Mouse (Mus musculus): ENCODE results near the gene Grb2. TPM values are rescaled to one million over a fixed set of nuclear protein-coding genes. Genes with fewer than 3 reads are reported as not detected.

Grb2 gene
- polyA plus RNA-seq, 1 experiment from 2014 or later = 76.0 TPM

DNA sequence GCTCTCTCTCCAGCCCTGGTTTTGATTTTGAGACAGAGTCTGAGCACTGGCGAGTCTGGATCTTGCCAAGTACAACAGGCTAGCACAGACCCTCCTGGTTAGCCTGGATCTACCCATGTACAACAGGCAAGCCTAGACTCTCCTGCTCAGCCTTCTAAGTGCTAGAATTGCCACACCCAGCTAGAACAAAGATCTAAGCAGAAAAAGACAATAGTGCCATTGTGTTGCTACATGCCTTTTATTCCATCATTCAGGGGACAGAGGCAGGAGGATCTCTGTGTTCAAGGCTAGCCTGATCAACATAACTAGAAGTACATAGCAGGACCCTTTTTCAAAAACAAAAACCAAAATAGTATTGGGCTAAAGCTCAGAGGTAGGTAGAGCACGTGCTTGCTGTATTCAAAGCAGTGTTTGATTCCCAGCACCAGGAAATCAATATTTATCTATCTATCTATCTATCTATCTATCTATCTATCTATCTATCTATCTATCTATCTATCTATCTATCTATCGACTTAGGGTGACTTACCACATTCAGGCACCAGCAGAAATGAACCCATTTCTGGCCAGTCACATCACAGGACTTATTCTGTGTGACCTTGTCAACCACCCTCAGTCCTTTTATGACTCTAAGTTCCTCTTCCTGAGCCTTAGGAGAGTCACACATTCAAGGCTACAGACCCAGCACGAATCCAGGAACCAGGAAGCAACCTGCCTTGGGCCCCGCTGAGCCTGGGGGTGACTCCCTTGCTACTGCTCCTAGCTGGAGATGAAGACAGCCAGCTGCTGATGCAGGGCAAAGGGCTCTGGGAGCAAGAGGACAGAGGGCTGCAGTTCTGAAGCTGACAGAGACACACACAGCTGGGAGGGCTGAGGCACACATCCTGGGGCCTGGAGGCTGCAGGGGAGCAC lies 69.6 kb downstream of the Grb2 start:
- Histone ChIP-seq H3K27ac (replicated peaks) (no peak overlapping the region), H3K4me1 (peaks cover 8% of the 10 kb centered on the region), H3K4me3 (no peak overlapping the region), H3K27me3 (replicated peaks; ENCODE audit: low read depth, poor library complexity, severe bottlenecking) (no peaks in the 10 kb centered on the region), H3K9me3 (no peaks in the 10 kb centered on the region), H3K36me3 (replicated peaks) (peaks cover 11% of the 10 kb centered on the region)
- 80% methylated on average over 5 of the region's 5 CpGs for WGBS
- no peak for DNase-seq (ENCODE audit: low spot score)

DNA sequence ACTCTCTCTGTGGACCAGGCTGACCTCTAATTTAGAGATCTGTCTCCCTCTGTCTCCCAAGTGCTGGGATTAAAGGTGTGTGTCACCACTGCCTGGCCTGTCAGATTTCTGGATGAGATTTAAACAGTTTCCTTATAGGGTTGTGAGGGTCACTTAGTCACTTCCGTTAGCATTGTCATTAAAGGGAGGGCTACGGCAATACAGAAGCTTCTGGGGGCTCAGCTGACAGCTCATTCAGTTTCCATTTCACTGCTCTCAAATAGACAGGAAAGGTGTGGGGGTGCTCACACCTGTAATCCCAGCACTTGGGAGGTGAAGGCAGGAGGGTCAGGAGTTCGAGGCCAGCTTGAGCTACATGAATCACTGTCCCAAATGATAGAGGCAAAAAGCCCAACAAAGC lies 71.4 kb downstream of the Grb2 start:
- WGBS = 82% methylated on average over 3 of the region's 3 CpGs

DNA sequence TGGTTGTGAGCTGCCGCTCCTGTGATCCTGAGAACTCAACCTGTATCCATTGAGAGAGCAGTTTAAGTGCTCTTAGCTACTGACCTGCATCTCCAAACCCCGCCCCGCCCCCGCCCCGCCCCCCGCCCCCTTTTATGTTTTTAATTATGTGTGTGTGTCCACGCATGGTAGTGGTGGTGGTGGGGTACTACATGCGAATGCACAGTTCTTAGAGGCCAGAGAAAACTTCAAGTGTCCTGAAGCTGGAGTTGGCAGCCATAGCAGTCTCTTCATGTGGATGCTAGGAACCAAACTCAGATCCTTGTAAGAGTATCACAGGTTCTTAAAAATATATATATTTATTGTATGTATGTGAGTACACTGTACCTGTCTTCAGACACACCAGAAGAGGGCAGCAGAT lies 72.9 kb downstream of the Grb2 start:
- 72% methylated on average over 8 of the region's 8 CpGs for WGBS
- no peak overlapping the region for H3K27ac ChIP-seq (replicated peaks)

More for the DNA sequence above, 71.4 kb downstream of the Grb2 start:
- Histone ChIP-seq H3K27me3 (replicated peaks; ENCODE audit: low read depth, poor library complexity, severe bottlenecking) (no peaks in the 10 kb centered on the region), H3K9me3 (no peaks in the 10 kb centered on the region), H3K36me3 (replicated peaks) (no peaks in the 10 kb centered on the region), H3K27ac (replicated peaks) (no peak overlapping the region), H3K4me3 (no peak overlapping the region), H3K4me1 (peaks cover 8% of the 10 kb centered on the region)
- no peak for DNase-seq (ENCODE audit: low spot score)

DNA sequence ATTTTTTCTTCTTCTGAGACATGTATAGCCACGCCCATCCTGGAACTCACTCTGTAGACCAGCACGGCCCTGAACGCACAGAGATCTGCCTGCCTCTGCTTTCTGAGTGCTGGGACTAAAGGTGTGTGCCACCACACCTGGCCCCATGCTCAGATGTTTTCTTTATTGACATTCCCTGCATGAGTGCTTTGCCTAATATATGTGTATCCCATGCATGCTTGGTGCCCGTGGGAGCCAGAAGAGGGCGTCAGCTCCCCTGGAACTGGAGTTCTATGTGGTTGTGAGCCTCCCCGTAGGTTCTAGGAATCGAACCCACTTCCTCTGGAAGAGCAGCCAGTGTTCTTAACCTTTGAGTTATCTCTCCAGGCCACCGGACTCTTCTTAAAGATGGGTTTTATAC lies 73.4 kb downstream of the Grb2 start:
- no peaks in the 10 kb centered on the region for H3K36me3 ChIP-seq (replicated peaks)
- DNase-seq (ENCODE audit: low spot score) = no peak
- no peaks in the 10 kb centered on the region for H3K9me3 ChIP-seq
- WGBS = 89% methylated on average over 8 of the region's 8 CpGs
- H3K4me3 ChIP-seq = no peak overlapping the region
- no peaks in the 10 kb centered on the region for H3K27me3 ChIP-seq (replicated peaks; ENCODE audit: low read depth, poor library complexity, severe bottlenecking)
- no peak overlapping the region for H3K27ac ChIP-seq (replicated peaks)
- H3K4me1 ChIP-seq = no peaks in the 10 kb centered on the region

More for the DNA sequence above, 72.9 kb downstream of the Grb2 start:
- Histone ChIP-seq H3K27me3 (replicated peaks; ENCODE audit: low read depth, poor library complexity, severe bottlenecking) (no peaks in the 10 kb centered on the region), H3K4me3 (no peak overlapping the region), H3K36me3 (replicated peaks) (no peaks in the 10 kb centered on the region), H3K9me3 (no peaks in the 10 kb centered on the region), H3K4me1 (no peaks in the 10 kb centered on the region)
- no peak for DNase-seq (ENCODE audit: low spot score)

DNA sequence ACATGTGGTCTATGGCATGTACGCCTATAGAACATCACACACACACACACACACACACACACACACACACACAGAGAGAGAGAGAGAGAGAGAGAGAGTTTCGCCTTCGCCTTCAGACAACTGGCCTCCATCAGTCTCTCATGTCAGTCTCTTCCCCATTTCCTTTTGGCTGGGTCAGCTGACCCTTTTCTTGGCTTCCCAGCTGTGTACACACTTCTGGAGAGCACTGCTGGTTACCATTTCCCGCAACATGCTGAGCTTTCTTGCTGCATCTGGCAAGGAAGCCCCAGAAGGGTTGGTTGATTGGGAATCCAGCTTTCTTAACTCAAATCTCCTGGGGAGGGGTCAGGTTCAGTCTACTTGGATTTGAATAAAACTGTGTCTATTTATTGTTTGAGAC lies 74.3 kb downstream of the Grb2 start:
- H3K4me1 ChIP-seq = no peaks in the 10 kb centered on the region
- H3K27me3 ChIP-seq (replicated peaks; ENCODE audit: low read depth, poor library complexity, severe bottlenecking) = no peaks in the 10 kb centered on the region
- no peak overlapping the region for H3K4me3 ChIP-seq
- H3K27ac ChIP-seq (replicated peaks) = no peak overlapping the region
- no peak for DNase-seq (ENCODE audit: low spot score)
- WGBS = 71% methylated on average over 4 of the region's 4 CpGs
- no peaks in the 10 kb centered on the region for H3K9me3 ChIP-seq
- no peaks in the 10 kb centered on the region for H3K36me3 ChIP-seq (replicated peaks)

DNA sequence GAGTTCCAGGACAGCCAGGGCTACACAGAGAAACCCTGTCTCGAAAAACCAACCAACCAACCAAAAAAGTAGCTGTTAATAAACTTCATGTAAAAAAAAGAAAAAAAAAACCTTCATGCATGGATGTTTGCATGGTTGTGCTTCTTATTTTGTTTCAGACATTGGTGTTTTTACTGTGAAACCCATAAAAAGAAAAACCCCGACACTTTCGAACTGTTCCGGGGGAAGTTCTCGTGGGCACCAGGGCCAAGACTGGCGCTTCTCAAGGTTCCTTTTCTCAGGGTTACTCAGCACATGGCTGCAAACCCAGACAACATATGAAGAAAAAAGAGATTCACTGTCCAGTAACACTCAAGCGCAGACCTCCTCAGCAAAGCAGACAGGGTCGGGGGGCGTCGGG lies 75.5 kb downstream of the Grb2 start:
- 91% methylated on average over 10 of the region's 10 CpGs for WGBS
- no peaks in the 10 kb centered on the region for H3K27me3 ChIP-seq (replicated peaks; ENCODE audit: low read depth, poor library complexity, severe bottlenecking)
- no peaks in the 10 kb centered on the region for H3K36me3 ChIP-seq (replicated peaks)

DNA sequence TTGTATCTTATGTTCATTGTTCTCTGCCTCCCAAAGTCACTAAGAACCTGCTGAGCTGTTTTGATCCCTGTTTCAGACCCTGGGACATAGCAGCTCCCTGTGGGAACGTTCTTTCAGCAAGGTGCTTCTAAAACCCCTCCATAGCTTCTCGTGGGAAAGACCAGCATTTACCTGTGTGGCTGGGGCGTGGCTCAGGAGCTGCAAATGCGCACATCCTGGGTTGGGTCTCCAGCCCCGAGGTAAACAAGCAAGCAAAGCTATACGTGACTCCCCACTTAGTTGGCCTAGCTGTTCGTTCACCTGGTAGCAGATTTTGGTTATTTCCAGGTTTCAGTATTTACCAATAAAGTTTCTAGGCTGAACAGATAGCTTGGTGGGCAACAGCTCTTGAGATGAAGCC lies 76.2 kb downstream of the Grb2 start:
- no peak overlapping the region for H3K27ac ChIP-seq (replicated peaks)
- 79% methylated on average over 7 of the region's 7 CpGs for WGBS
- no peaks in the 10 kb centered on the region for H3K27me3 ChIP-seq (replicated peaks; ENCODE audit: low read depth, poor library complexity, severe bottlenecking)
- H3K4me1 ChIP-seq = peaks cover 9% of the 10 kb centered on the region
- no peak overlapping the region for H3K4me3 ChIP-seq
- no peak for DNase-seq (ENCODE audit: low spot score)
- H3K36me3 ChIP-seq (replicated peaks) = no peaks in the 10 kb centered on the region
- H3K9me3 ChIP-seq = no peaks in the 10 kb centered on the region

More for the DNA sequence above, 75.5 kb downstream of the Grb2 start:
- Histone ChIP-seq H3K9me3 (no peaks in the 10 kb centered on the region), H3K27ac (replicated peaks) (no peak overlapping the region), H3K4me3 (no peak overlapping the region), H3K4me1 (peaks cover 4% of the 10 kb centered on the region; the same call in 1 of the 2 replicates)
- no peak for DNase-seq (ENCODE audit: low spot score)

DNA sequence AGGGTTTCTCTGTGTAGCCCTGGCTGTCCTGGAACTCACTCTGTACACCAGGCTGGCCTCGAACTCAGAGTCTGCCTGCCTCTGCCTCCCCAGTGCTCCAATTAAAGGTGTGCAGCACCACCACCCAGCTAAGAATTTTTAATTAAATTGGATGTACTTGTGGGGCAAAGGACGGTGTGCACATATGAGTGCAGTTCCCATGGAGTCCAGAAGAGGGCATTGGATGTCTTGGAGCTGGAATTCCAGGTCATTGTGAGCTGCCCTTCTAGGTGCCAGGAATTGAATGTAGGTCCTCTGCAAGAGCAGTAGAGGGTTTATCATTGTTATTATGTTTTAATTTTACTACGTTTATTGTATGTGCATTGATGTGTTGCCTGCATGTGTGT lies 76.9 kb downstream of the Grb2 start:
- WGBS = 15% methylated on average over 3 of the region's 3 CpGs
- no peaks in the 10 kb centered on the region for H3K9me3 ChIP-seq
- peak; percentile 40 for DNase-seq (ENCODE audit: low spot score)
- no peaks in the 10 kb centered on the region for H3K36me3 ChIP-seq (replicated peaks)
- no peaks in the 10 kb centered on the region for H3K27me3 ChIP-seq (replicated peaks; ENCODE audit: low read depth, poor library complexity, severe bottlenecking)
- H3K4me1 ChIP-seq = peaks cover 15% of the 10 kb centered on the region
- H3K4me3 ChIP-seq = no peak overlapping the region; the same call in 1 of the 2 replicates
- no peak overlapping the region for H3K27ac ChIP-seq (replicated peaks)

DNA sequence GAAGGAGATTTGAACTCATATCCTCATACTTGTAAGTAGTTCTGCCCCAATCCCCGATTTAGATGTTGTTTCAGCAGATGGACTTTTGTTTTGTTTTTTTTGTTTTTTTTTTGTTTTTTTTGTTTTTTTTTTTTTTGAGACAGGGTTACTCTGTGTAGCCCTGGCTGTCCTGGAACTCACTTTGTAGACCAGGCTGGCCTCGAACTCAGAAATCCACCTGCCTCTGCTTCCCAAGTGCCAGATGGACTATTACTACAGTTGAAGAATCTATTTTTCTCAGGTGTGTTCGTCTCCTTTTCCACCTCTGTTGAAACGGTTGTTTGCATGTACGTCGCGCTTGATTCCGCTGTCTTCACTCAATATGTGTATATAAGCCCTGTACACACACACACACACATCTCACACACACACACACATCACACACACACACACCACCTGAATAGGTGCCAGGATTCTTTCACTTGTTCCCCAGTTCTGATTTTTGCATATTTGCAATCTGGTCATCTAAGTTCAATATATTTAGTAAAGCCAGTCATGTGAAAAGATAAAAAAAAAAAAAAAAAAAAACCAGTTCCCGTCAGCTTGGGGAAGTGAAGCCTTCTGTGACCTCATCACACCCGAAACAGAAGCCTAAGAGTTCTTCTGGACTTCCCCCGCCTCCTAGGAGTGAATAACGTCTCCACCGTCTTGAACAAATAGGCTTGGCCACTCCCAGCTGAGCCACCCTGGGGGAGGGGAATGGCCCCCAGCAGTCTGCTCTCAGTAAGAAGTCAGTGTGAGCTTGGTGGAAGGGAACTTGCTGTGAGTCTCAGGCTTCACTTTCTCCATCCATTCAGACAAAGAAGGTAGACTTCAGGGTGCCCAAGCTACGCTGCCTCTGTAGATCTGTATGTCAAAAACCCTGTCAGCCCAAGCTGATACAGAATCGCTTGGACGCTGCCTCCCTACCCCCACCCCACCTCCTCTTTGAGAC lies 77.6 kb downstream of the Grb2 start:
- Histone ChIP-seq H3K9me3 (no peaks in the 10 kb centered on the region), H3K27ac (replicated peaks) (no peak overlapping the region), H3K4me3 (peak overlapping the region; percentile 6; the same call in 1 of the 2 replicates), H3K36me3 (replicated peaks) (no peaks in the 10 kb centered on the region), H3K27me3 (replicated peaks; ENCODE audit: low read depth, poor library complexity, severe bottlenecking) (no peaks in the 10 kb centered on the region), H3K4me1 (peaks cover 15% of the 10 kb centered on the region)
- no peak for DNase-seq (ENCODE audit: low spot score)
- 49% methylated on average over 16 of the region's 16 CpGs for WGBS

DNA sequence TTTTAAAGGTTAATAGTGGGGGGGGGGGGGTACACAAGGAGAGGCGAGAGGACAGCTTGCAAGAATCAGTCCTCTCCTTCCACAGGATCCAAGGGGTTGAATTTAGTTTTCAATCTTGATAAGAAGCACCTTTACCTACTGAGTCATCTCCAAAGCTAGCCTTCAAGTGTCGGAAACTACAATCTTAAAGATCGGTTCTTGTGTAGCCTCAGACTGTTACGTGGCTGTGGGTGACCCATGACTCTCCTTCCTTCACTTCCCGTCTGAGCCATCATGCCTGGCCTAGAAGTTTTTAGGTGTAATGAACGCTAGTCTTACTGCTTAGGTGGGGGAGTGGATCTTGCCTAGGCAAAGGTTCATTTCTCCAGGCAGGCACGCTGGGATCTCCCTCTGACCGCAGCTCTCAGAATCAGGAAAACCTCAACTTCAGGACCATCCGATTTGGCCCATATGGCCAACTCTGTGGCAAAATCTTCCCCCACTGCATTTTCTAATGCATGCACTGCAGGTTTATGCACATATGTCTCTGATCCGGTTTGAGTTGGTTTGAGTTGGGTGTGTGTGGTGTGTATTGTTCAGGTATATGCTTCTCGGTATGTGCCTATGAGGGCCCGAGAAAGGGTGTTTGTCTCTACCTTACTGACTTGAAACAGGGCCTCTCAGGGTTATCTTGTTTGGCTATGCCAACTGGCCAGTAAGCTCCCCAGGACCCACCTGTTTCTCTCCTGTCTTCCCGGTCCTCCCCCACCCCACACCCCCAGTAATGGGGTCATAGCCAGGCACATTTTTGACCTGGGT lies 78.5 kb downstream of the Grb2 start:
- H3K27ac ChIP-seq (replicated peaks) = no peak overlapping the region
- WGBS = 88% methylated on average over 13 of the region's 13 CpGs
- peaks cover 15% of the 10 kb centered on the region for H3K4me1 ChIP-seq
- no peak for DNase-seq (ENCODE audit: low spot score)
- no peaks in the 10 kb centered on the region for H3K27me3 ChIP-seq (replicated peaks; ENCODE audit: low read depth, poor library complexity, severe bottlenecking)
- no peaks in the 10 kb centered on the region for H3K9me3 ChIP-seq
- H3K4me3 ChIP-seq = no peak overlapping the region
- 0 out of 2 replicates have a peak, but pooled peaks cover 4% of the 10 kb centered on the region for H3K36me3 ChIP-seq (replicated peaks)

DNA sequence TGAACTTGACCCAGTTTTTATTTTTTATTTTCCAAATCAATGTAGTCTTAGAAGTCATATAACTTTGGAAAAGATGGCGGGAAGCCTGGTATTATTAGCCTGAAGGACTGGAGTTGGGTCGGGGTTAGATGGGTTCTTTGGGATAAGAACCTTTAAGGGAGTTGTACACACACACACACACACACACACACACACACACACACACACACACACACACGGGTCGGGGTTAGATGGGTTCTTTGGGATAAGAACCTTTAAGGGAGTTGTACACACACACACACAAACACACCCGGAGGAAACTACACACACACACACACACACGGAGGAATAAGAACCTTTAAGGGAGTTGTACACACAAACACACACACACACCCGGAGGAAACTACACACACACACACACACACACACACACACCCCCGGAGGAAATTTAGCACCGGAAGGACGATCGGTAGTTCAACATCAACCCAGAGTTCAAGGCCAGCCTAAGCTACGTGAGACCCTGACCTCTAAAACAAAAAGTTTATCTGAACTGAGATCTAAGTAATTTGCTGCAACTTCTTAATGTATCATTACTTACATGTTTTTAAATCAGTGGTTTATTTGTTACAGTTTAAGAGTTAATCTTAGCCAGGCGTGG lies 79.8 kb downstream of the Grb2 start:
- Histone ChIP-seq H3K27ac (replicated peaks) (peak overlapping the region; percentile 82), H3K36me3 (replicated peaks) (peaks cover 7% of the 10 kb centered on the region; the same call in 1 of the 2 replicates), H3K4me1 (peaks cover 15% of the 10 kb centered on the region), H3K27me3 (replicated peaks; ENCODE audit: low read depth, poor library complexity, severe bottlenecking) (no peaks in the 10 kb centered on the region), H3K9me3 (no peaks in the 10 kb centered on the region), H3K4me3 (peak overlapping the region; percentile 85)
- WGBS = 54% methylated on average over 13 of the region's 13 CpGs
- no peak for DNase-seq (ENCODE audit: low spot score)

All from embryonic facial prominence, embryonic 10.5 days (tissue).